Mouse (Mus musculus): Measurements from ENCODE around the gene Baz2a. TPM values are rescaled to one million over a fixed set of nuclear protein-coding genes. Genes with fewer than 3 reads are reported as not detected.

Gene Baz2a
- polyA plus RNA-seq, 1 experiment from 2014 or later: 11.4 TPM

MicroRNAs encoded within 50 kb of the gene (microRNA counts, 519-probe panel; counts per million panel counts)
- not detected for microRNA mmu-miR-677

Small RNAs within 50 kb of the gene (microRNA-seq; reads per million reads assigned to microRNA genes)
- gene Mir677: 7.1 reads per million, percentile 21 among the genes with 10 or more reads in this experiment

Other genes starting within 250 kb of the Baz2a start
- gene Rdh19, start 241.6 kb upstream of the Baz2a start, polyA plus RNA-seq (2015; fragmentation: Nextera tagmentation; extraction: Ambion mirVana): not detected in 2 replicates
- gene Rdh16f2, start 225.1 kb upstream of the Baz2a start, polyA plus RNA-seq (2015; fragmentation: Nextera tagmentation; extraction: Ambion mirVana): not detected in 2 replicates
- gene Rdh7, start 202.8 kb upstream of the Baz2a start, polyA plus RNA-seq (2015; fragmentation: Nextera tagmentation; extraction: Ambion mirVana): 0.69 TPM in 1 of 2 replicates, not detected in the other
- 0.08 TPM in 1 of 2 replicates, not detected in the other for gene Sdr9c7, start 193.1 kb upstream of the Baz2a start, polyA plus RNA-seq (2015; fragmentation: Nextera tagmentation; extraction: Ambion mirVana)
- gene Hsd17b6, start 84.0 kb upstream of the Baz2a start, polyA plus RNA-seq (2015; fragmentation: Nextera tagmentation; extraction: Ambion mirVana): not detected in 2 replicates
- gene Prim1, start 76.4 kb upstream of the Baz2a start, polyA plus RNA-seq (2015; fragmentation: Nextera tagmentation; extraction: Ambion mirVana): 79.0 and 80.3 TPM in 2 replicates
- 647 and 740 TPM in 2 replicates for gene Naca, start 56.0 kb upstream of the Baz2a start, polyA plus RNA-seq (2015; fragmentation: Nextera tagmentation; extraction: Ambion mirVana)
- 432 and 461 TPM in 2 replicates for gene Ptges3, start 32.6 kb upstream of the Baz2a start, polyA plus RNA-seq (2015; fragmentation: Nextera tagmentation; extraction: Ambion mirVana)
- 2,116 and 2,117 TPM in 2 replicates for gene Atp5b, start 8.3 kb upstream of the Baz2a start, polyA plus RNA-seq (2015; fragmentation: Nextera tagmentation; extraction: Ambion mirVana)
- gene Rbms2, start 88.7 kb downstream of the Baz2a start, polyA plus RNA-seq (2015; fragmentation: Nextera tagmentation; extraction: Ambion mirVana): 37.4 and 40.7 TPM in 2 replicates
- 1.6 and 1.7 TPM in 2 replicates for gene Gls2, start 102.9 kb downstream of the Baz2a start, polyA plus RNA-seq (2015; fragmentation: Nextera tagmentation; extraction: Ambion mirVana)
- gene Spryd4, start 120.2 kb downstream of the Baz2a start, polyA plus RNA-seq (2015; fragmentation: Nextera tagmentation; extraction: Ambion mirVana): 24.1 and 24.5 TPM in 2 replicates
- gene Mip, start 134.3 kb downstream of the Baz2a start, polyA plus RNA-seq (2015; fragmentation: Nextera tagmentation; extraction: Ambion mirVana): not detected in 2 replicates
- gene Timeless, start 140.5 kb downstream of the Baz2a start, polyA plus RNA-seq (2015; fragmentation: Nextera tagmentation; extraction: Ambion mirVana): 52.1 and 58.4 TPM in 2 replicates
- 0.14 and 0.63 TPM in 2 replicates for gene Apon, start 162.5 kb downstream of the Baz2a start, polyA plus RNA-seq (2015; fragmentation: Nextera tagmentation; extraction: Ambion mirVana)
- 0.43 and 2.6 TPM in 2 replicates for gene Apof, start 177.1 kb downstream of the Baz2a start, polyA plus RNA-seq (2015; fragmentation: Nextera tagmentation; extraction: Ambion mirVana)
- 12.3 and 13.1 TPM in 2 replicates for gene Stat2, start 179.0 kb downstream of the Baz2a start, polyA plus RNA-seq (2015; fragmentation: Nextera tagmentation; extraction: Ambion mirVana)
- 0.34 and 0.38 TPM in 2 replicates for gene Il23a, start 207.2 kb downstream of the Baz2a start, polyA plus RNA-seq (2015; fragmentation: Nextera tagmentation; extraction: Ambion mirVana)
- 38.7 and 39.8 TPM in 2 replicates for gene Pan2, start 211.8 kb downstream of the Baz2a start, polyA plus RNA-seq (2015; fragmentation: Nextera tagmentation; extraction: Ambion mirVana)
- gene Cnpy2, start 230.9 kb downstream of the Baz2a start, polyA plus RNA-seq (2015; fragmentation: Nextera tagmentation; extraction: Ambion mirVana): 326 and 347 TPM in 2 replicates
- 171 TPM in 2 replicates for gene Cs, start 246.2 kb downstream of the Baz2a start, polyA plus RNA-seq (2015; fragmentation: Nextera tagmentation; extraction: Ambion mirVana)